31 mouse cellular contexts compared by ENCODE assay signal in the genomic region with DNA sequence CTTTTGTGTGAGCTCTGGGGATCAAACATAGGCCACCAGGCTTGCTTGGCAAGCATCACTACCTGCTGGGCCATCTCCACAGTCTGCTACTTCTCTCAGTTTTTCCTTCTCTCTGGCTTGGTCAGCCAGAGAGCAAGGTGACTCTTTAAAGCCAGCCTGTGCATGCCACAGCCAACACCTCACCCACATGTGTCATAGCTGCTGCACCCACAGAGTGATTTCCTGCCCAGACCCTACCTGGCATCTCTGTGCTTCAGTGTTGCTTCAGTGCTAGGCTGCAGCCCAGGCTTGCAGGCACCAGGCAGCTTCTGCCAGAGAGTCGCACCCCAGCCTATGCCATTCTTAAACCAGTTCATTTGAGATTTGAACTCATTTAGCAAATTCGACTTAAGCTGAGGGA. TPM values are rescaled to one million over a fixed set of nuclear protein-coding genes. Genes with fewer than 3 reads are reported as not detected.
DNase-seq lines count a peak whose midpoint lies in the region; ATAC-seq lines count a peak whose summit lies in the region.
"Had no signal": no experiment of that assay in that cellular context is flagged by ENCODE, and none has a peak within 500 bp of the region (broad histone marks: within the 10 kb centered on the region; RNA-seq: fewer than 3 reads in every experiment).

No protein-coding gene starts in this region.

- H3K36me3 ChIP-seq in megakaryocyte, embryonic 14.5 days (replicated peaks; ENCODE audit: low read length), result peaks cover 79% of the 10 kb centered on the region
- H3K36me3 ChIP-seq: embryonic facial prominence, embryonic 13.5 days; embryonic facial prominence, embryonic 15.5 days; forebrain, embryonic 10.5 days; forebrain, embryonic 12.5 days; G1E had no signal

- ATAC-seq in activated CD4-positive, CD25-positive, alpha-beta regulatory T cell, adult 4 months, result peak; percentile 52
- peak; percentile 26 for ATAC-seq in inflammation-experienced regulatory T-cells, adult 6 months
- ATAC-seq: forebrain, embryonic 14.5 days; forebrain, embryonic 16.5 days; Patski had no signal

- H3K4me1 ChIP-seq in megakaryocyte, embryonic 14.5 days, result peaks cover 99% of the 10 kb centered on the region
- H3K4me1 ChIP-seq: embryonic facial prominence, embryonic 15.5 days had no signal

- no peaks in the 10 kb centered on the region for H3K27me3 ChIP-seq in megakaryocyte, embryonic 14.5 days (replicated peaks)
- H3K27me3 ChIP-seq: CH12.LX; embryonic facial prominence, embryonic 13.5 days; embryonic facial prominence, embryonic 15.5 days; Patski had no signal

- H3K4me3 ChIP-seq in megakaryocyte, embryonic 14.5 days (replicated peaks), result peak overlapping the region; percentile 48
- H3K4me3 ChIP-seq: embryonic facial prominence, embryonic 13.5 days; embryonic facial prominence, embryonic 15.5 days; erythroblast, embryonic 14.5 days; forebrain, embryonic 10.5 days; forebrain, embryonic 12.5 days had no signal

- peak; percentile 42 for DNase-seq in CD4-positive helper T cell, adult 2 months (ENCODE audit: low read depth, low spot score)
- no peak for DNase-seq in heart, postnatal 14 days
- no peak for DNase-seq in thymus, postnatal 14 days
- DNase-seq in left cerebral cortex, postnatal 4 days, result no peak
- DNase-seq in kidney, postnatal 25 days, result no peak
- DNase-seq: adrenal gland, adult 2 months; adrenal gland, postnatal 10 days; adrenal gland, postnatal 25 days; B cell, adult 2 months; cerebellum, adult 11 months; cerebellum, adult 18-20 months; cerebellum, adult 8-10 months; cerebellum, adult 9-11 months; cerebellum, postnatal 14 days; cerebellum, postnatal 36 days; embryo, embryonic 11 days had no signal

- no peaks in the 10 kb centered on the region for H3K9me3 ChIP-seq in megakaryocyte, embryonic 14.5 days
- H3K9me3 ChIP-seq: embryonic facial prominence, embryonic 13.5 days; embryonic facial prominence, embryonic 15.5 days; forebrain, embryonic 10.5 days; forebrain, embryonic 12.5 days; G1E had no signal

- intact Hi-C loops in heart, postnatal 14 days (cut with DNase I), result no loop called here
- intact Hi-C loops in left cerebral cortex, postnatal 4 days (cut with DNase I), result no loop called here

RNA-seq across cellular contexts. Expression of gene Cass4, which starts 13.9 kb away (rescaled TPM):
- polyA plus RNA-seq in activated CD4-positive, CD25-positive, alpha-beta regulatory T cell, adult 4 months (2017; shearing (Covaris generic)), result 1 to 10 TPM; 7.8 to 9.3 TPM
- polyA plus RNA-seq in inflammation-experienced regulatory T-cells, adult 6 months (2017; shearing (Covaris generic)), result 10 to 100 TPM in 2 of 3 experiments, 1 to 10 TPM in 1; 9.0 to 14.1 (median 10.6) TPM
- polyA plus RNA-seq in megakaryocyte, embryonic 14.5 days (2012; ENCODE audit: insufficient read depth, low replicate concordance), result 5.9 TPM in 2 replicates
- under 1 TPM; 0.44 to 0.45 TPM for total RNA-seq in heart, postnatal 14 days (2021)
- total RNA-seq in left cerebral cortex, postnatal 4 days (2021), result under 1 TPM; 0.16 to 0.24 TPM
- total RNA-seq: adrenal gland, postnatal 25 days had no signal
- polyA plus RNA-seq: erythroblast, embryonic 14.5 days; Patski had no signal

RNA-seq across cellular contexts. Expression of gene Rtf2, which starts 32.9 kb away (rescaled TPM):
- polyA plus RNA-seq in activated CD4-positive, CD25-positive, alpha-beta regulatory T cell, adult 4 months (2017; shearing (Covaris generic)), result 100 to 1,000 TPM in 1 of 2 experiments, 10 to 100 TPM in 1; 99.4 to 120 TPM
- polyA plus RNA-seq in inflammation-experienced regulatory T-cells, adult 6 months (2017; shearing (Covaris generic)), result 100 to 1,000 TPM; 125 to 139 (median 135) TPM
- polyA plus RNA-seq in megakaryocyte, embryonic 14.5 days (2012; ENCODE audit: insufficient read depth, low replicate concordance), result 15.3 and 57.1 TPM in 2 replicates
- 10 to 100 TPM; 28.6 to 30.7 TPM for total RNA-seq in heart, postnatal 14 days (2021)
- 10 to 100 TPM; 62.8 to 63.8 TPM for total RNA-seq in left cerebral cortex, postnatal 4 days (2021)

RNA-seq across cellular contexts. Expression of gene Cstf1, which starts 37.0 kb away (rescaled TPM):
- polyA plus RNA-seq in activated CD4-positive, CD25-positive, alpha-beta regulatory T cell, adult 4 months (2017; shearing (Covaris generic)), result 10 to 100 TPM; 32.3 to 35.7 TPM
- 10 to 100 TPM; 28.1 to 31.5 (median 28.8) TPM for polyA plus RNA-seq in inflammation-experienced regulatory T-cells, adult 6 months (2017; shearing (Covaris generic))
- polyA plus RNA-seq in megakaryocyte, embryonic 14.5 days (2012; ENCODE audit: insufficient read depth, low replicate concordance), result 7.2 and 7.4 TPM in 2 replicates
- 10 to 100 TPM; 19.3 to 19.6 TPM for total RNA-seq in heart, postnatal 14 days (2021)
- total RNA-seq in left cerebral cortex, postnatal 4 days (2021), result 10 to 100 TPM; 26.5 to 29.8 TPM

RNA-seq across cellular contexts. Expression of gene Aurka, which starts 37.2 kb away (rescaled TPM):
- 10 to 100 TPM; 14.6 to 18.4 TPM for polyA plus RNA-seq in activated CD4-positive, CD25-positive, alpha-beta regulatory T cell, adult 4 months (2017; shearing (Covaris generic))
- 10 to 100 TPM in 1 of 3 experiments, 1 to 10 TPM in 2; 6.8 to 41.3 (median 7.5) TPM for polyA plus RNA-seq in inflammation-experienced regulatory T-cells, adult 6 months (2017; shearing (Covaris generic))
- 7.0 and 9.6 TPM in 2 replicates for polyA plus RNA-seq in megakaryocyte, embryonic 14.5 days (2012; ENCODE audit: insufficient read depth, low replicate concordance)
- total RNA-seq in heart, postnatal 14 days (2021), result 1 to 10 TPM; 3.4 to 6.3 TPM
- 1 to 10 TPM; 4.7 to 6.8 TPM for total RNA-seq in left cerebral cortex, postnatal 4 days (2021)

RNA-seq across cellular contexts. Expression of gene Gcnt7, which starts 50.9 kb away (rescaled TPM):
- polyA plus RNA-seq in activated CD4-positive, CD25-positive, alpha-beta regulatory T cell, adult 4 months (2017; shearing (Covaris generic)), result 1 to 10 TPM; 4.0 to 7.4 TPM
- 1 to 10 TPM; 3.7 to 5.2 (median 3.8) TPM for polyA plus RNA-seq in inflammation-experienced regulatory T-cells, adult 6 months (2017; shearing (Covaris generic))
- polyA plus RNA-seq in megakaryocyte, embryonic 14.5 days (2012; ENCODE audit: insufficient read depth, low replicate concordance), result not detected in 2 replicates
- not detected for total RNA-seq in heart, postnatal 14 days (2021)
- not detected for total RNA-seq in left cerebral cortex, postnatal 4 days (2021)
- total RNA-seq: adrenal gland, adult 2 months; adrenal gland, postnatal 10 days; adrenal gland, postnatal 25 days; adrenal gland, postnatal 4 days had no signal
- polyA plus RNA-seq: adrenal gland, adult 2 months; brain, embryonic 14.5 days; erythroblast, embryonic 14.5 days; G1E had no signal
